Mouse (Mus musculus): ENCODE data around the gene Trf. TPM values are rescaled to one million over a fixed set of nuclear protein-coding genes. Genes with fewer than 3 reads are reported as not detected.

Gene Trf
- polyA plus RNA-seq, 1 experiment from 2014 or later: 23.5 TPM

DNA sequence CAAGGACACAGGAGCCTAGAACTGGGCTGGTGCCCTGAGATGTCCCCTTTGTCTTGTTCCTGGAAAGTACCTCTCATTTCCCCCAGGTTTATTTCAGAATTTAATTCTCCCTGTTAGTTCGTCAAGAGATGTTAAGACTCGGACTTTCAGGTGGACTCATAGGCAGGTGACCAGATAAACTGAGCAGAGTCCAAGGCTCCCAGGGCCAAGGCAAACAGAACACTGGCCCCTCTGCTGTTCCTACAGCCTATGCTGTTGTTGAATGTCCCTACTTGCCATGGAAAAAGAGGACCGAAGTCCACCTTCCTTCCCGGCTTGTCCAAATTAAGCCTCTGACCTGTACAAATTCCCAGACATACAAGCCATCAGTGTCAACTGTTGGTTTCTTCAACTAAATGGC lies 13.4 kb upstream of the Trf start:
- Histone ChIP-seq H3K4me1 (ENCODE audit: control insufficient read depth, insufficient read depth, low read length) (no peaks in the 10 kb centered on the region), H3K9ac (ENCODE audit: low read depth, low read length) (no peak overlapping the region), H3K36me3 (ENCODE audit: control insufficient read depth, insufficient read depth, low read length) (no peaks in the 10 kb centered on the region), H3K9me3 (replicated peaks; ENCODE audit: control insufficient read depth, low read length, poor library complexity, severe bottlenecking) (no peaks in the 10 kb centered on the region), H3K4me3 (ENCODE audit: low read depth, low read length) (no peak overlapping the region), H3K4me2 (ENCODE audit: low read length) (no peak overlapping the region), H3K27ac (ENCODE audit: low read length) (no peak overlapping the region), H3K27me3 (ENCODE audit: control insufficient read depth, insufficient read depth, low read depth, low read length) (no peaks in the 10 kb centered on the region)
- ATAC-seq: no peak
- WGBS: 92% methylated on average over 4 of the region's 4 CpGs

DNA sequence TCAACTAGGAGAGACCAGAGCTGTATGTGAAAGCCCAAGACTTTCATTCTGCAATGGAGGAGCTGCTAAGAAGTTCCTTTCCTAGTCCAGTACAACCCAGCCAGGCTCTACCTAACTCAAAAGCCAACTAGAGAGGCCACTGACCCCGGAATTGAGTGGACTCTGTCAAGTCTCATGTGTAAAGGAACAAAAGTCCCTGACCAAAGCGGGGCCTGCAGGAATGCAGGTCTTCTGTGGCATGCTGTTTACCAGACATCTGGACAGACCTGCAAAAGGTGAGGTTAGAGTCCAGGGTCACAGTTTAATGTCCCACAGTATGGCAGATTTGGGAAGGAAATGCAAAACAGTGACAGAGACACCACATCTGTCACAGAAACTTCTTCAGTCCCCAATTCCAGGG lies 11.0 kb upstream of the Trf start:
- Histone ChIP-seq H3K4me1 (ENCODE audit: control insufficient read depth, insufficient read depth, low read length) (no peaks in the 10 kb centered on the region), H3K36me3 (ENCODE audit: control insufficient read depth, insufficient read depth, low read length) (no peaks in the 10 kb centered on the region), H3K9me3 (replicated peaks; ENCODE audit: control insufficient read depth, low read length, poor library complexity, severe bottlenecking) (no peaks in the 10 kb centered on the region), H3K9ac (ENCODE audit: low read depth, low read length) (no peak overlapping the region), H3K4me2 (ENCODE audit: low read length) (no peak overlapping the region), H3K27ac (ENCODE audit: low read length) (no peak overlapping the region), H3K27me3 (ENCODE audit: control insufficient read depth, insufficient read depth, low read depth, low read length) (no peaks in the 10 kb centered on the region), H3K4me3 (ENCODE audit: low read depth, low read length) (no peak overlapping the region)
- no peak for ATAC-seq
- WGBS: 87% methylated on average over 2 of the region's 2 CpGs

DNA sequence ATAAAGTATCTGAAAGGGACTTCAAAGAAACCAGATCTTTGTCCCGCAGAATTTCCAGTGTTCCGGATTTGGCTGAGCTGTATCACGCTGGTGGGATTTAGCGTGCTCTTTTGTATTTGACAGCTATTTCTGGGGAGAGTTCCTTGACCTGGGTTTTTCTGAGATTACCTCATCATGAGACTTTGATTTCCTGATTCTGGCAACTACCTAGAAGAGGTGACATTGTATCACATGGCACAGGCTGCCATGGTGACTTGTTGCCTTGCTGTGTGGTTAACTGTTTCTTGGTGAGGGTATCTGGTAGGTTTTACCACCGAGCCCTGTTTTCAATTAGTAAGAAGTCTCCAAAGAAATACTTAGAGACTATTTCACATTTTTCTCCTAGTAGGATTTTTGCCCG lies 9.2 kb upstream of the Trf start:
- WGBS: 88% methylated on average over 6 of the region's 6 CpGs
- no peaks in the 10 kb centered on the region; the same call in 1 of the 2 replicates for H3K4me1 ChIP-seq (ENCODE audit: control insufficient read depth, insufficient read depth, low read length)
- no peak for ATAC-seq
- H3K9me3 ChIP-seq (replicated peaks; ENCODE audit: control insufficient read depth, low read length, poor library complexity, severe bottlenecking): no peaks in the 10 kb centered on the region
- H3K4me2 ChIP-seq (ENCODE audit: low read length): no peak overlapping the region
- H3K36me3 ChIP-seq (ENCODE audit: control insufficient read depth, insufficient read depth, low read length): no peaks in the 10 kb centered on the region
- no peak overlapping the region for H3K4me3 ChIP-seq (ENCODE audit: low read depth, low read length)
- H3K27ac ChIP-seq (ENCODE audit: low read length): no peak overlapping the region
- no peaks in the 10 kb centered on the region for H3K27me3 ChIP-seq (ENCODE audit: control insufficient read depth, insufficient read depth, low read depth, low read length)
- no peak overlapping the region for H3K9ac ChIP-seq (ENCODE audit: low read depth, low read length)

DNA sequence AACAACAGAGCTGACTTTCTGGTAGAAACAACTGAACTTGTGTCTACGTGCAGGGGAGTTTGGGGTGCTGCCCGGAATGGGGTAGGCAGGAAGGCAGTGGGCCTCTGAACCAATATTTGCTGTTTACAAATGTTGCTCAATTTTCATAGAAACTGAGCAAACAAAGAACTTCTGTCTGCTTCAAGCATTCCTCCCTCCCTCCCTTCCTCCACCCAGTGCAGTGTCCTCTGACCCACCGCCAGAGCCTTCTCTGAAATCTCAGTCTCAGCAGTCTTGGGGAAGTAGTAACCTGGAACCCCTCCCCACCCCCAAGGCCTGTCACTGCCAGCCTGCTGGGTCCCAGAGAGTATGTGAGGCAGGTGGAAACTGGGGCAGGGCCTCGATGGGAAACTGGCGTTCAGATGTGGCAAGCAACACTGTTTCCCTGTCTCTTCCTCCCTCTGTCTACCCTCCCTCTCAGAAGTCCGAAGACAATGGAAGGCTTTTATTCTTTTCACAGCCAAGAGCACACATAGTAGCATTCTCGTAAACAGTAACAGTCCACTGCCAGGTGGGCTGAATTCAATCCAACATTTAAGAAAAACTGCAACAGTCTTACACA lies 4.4 kb upstream of the Trf start:
- H3K27ac ChIP-seq (ENCODE audit: low read length): no peak overlapping the region
- H3K36me3 ChIP-seq (ENCODE audit: control insufficient read depth, insufficient read depth, low read length): no peaks in the 10 kb centered on the region
- 57% methylated on average over 7 of the region's 7 CpGs for WGBS
- H3K9me3 ChIP-seq (replicated peaks; ENCODE audit: control insufficient read depth, low read length, poor library complexity, severe bottlenecking): no peaks in the 10 kb centered on the region
- peaks cover 3% of the 10 kb centered on the region; the same call in 1 of the 2 replicates for H3K4me1 ChIP-seq (ENCODE audit: control insufficient read depth, insufficient read depth, low read length)
- no peak overlapping the region for H3K9ac ChIP-seq (ENCODE audit: low read depth, low read length)
- no peaks in the 10 kb centered on the region for H3K27me3 ChIP-seq (ENCODE audit: control insufficient read depth, insufficient read depth, low read depth, low read length)
- H3K4me3 ChIP-seq (ENCODE audit: low read depth, low read length): no peak overlapping the region
- no peak overlapping the region for H3K4me2 ChIP-seq (ENCODE audit: low read length)
- no peak for ATAC-seq

DNA sequence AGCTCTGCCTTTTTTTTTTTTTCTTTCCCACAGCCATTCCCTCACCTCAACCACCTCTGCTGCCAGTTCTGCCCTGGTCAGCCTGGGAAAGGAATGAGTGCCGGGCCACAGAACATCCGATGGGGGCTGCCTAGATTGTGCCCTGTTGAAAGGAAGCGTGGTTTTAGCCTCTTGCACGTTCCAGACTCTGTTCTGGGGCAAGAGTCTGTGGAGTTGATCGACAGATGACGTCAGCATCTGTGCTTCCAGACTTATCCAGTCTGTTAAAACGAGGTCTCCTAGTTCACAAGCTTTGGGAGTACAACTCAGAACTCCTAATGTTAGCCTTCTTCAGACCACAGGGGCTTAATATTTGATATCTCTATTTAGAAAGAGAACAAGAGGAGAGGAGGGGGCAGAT lies 3.8 kb upstream of the Trf start:
- no peaks in the 10 kb centered on the region for H3K36me3 ChIP-seq (ENCODE audit: control insufficient read depth, insufficient read depth, low read length)
- H3K9ac ChIP-seq (ENCODE audit: low read depth, low read length): no peak overlapping the region
- peaks cover 3% of the 10 kb centered on the region; the same call in 1 of the 2 replicates for H3K4me1 ChIP-seq (ENCODE audit: control insufficient read depth, insufficient read depth, low read length)
- no peak overlapping the region for H3K4me3 ChIP-seq (ENCODE audit: low read depth, low read length)
- H3K27me3 ChIP-seq (ENCODE audit: control insufficient read depth, insufficient read depth, low read depth, low read length): no peaks in the 10 kb centered on the region
- no peak for ATAC-seq
- no peak overlapping the region for H3K4me2 ChIP-seq (ENCODE audit: low read length)
- H3K9me3 ChIP-seq (replicated peaks; ENCODE audit: control insufficient read depth, low read length, poor library complexity, severe bottlenecking): no peaks in the 10 kb centered on the region
- H3K27ac ChIP-seq (ENCODE audit: low read length): no peak overlapping the region
- 76% methylated on average over 7 of the region's 7 CpGs for WGBS

DNA sequence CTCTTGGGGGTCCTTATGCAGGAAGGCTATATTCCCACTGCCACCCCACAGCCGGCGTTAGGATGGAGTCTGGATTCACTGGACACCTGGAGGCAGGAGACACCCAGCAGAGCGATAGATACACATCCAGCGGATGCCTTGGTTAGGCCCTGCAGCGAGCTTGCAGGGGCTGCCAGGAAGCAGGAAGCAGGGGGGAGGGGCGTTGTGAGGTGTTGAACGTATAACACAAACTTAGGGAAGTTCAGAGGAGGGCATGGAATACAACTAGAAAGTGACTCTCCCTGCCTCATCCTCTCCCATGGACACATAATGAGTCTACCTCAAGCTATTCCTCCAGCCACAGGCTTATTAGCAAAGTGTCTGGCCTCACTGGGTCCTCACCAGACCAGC lies 2.8 kb upstream of the Trf start:
- Histone ChIP-seq H3K27ac (ENCODE audit: low read length) (no peak overlapping the region), H3K4me3 (ENCODE audit: low read depth, low read length) (no peak overlapping the region), H3K4me1 (ENCODE audit: control insufficient read depth, insufficient read depth, low read length) (peaks cover 3% of the 10 kb centered on the region; the same call in 1 of the 2 replicates), H3K9me3 (replicated peaks; ENCODE audit: control insufficient read depth, low read length, poor library complexity, severe bottlenecking) (no peaks in the 10 kb centered on the region), H3K27me3 (ENCODE audit: control insufficient read depth, insufficient read depth, low read depth, low read length) (no peaks in the 10 kb centered on the region), H3K36me3 (ENCODE audit: control insufficient read depth, insufficient read depth, low read length) (no peaks in the 10 kb centered on the region), H3K9ac (ENCODE audit: low read depth, low read length) (no peak overlapping the region), H3K4me2 (ENCODE audit: low read length) (no peak overlapping the region)
- no peak for ATAC-seq
- 74% methylated on average over 7 of the region's 7 CpGs for WGBS

DNA sequence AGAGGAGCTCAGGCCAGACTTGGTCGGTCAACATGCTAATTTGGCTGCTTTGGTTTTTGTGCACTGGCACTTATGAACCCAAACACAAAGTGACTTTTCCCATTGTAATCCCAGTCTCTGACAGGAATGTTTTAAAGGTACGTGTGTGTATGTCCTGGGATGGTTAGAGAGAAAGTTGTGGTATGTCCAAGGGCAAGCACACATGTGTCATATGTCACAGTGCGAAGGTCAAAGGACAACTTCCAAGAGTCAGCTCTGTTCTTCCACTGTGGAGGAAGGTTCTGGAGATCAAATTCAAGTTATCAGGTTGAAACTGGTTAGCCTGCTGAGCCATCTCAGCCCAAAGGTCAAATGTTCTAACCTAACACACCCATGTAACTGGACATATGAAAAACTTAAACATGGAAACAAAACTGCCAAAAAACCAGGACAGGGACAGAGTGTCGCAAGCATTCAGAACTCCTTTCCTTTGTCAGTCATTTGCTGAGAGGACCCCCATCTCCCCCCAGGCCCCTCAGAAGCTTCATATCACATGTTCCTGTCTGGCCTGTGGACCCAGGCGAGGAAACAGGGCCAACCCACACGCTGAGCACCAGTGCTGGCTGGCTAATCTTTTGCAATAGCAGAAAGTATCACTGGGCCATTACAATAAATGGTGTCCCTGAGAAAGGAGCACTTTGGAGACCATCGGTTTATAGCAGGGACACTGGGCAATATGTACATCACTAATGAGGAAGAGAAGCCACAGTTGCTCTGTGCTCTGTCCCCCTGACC lies 2.2 kb upstream of the Trf start:
- H3K36me3 ChIP-seq (ENCODE audit: control insufficient read depth, insufficient read depth, low read length): no peaks in the 10 kb centered on the region
- no peaks in the 10 kb centered on the region for H3K9me3 ChIP-seq (replicated peaks; ENCODE audit: control insufficient read depth, low read length, poor library complexity, severe bottlenecking)
- no peak overlapping the region for H3K4me2 ChIP-seq (ENCODE audit: low read length)
- H3K4me1 ChIP-seq (ENCODE audit: control insufficient read depth, insufficient read depth, low read length): peaks cover 3% of the 10 kb centered on the region; the same call in 1 of the 2 replicates
- H3K9ac ChIP-seq (ENCODE audit: low read depth, low read length): no peak overlapping the region
- ATAC-seq: no peak
- no peaks in the 10 kb centered on the region for H3K27me3 ChIP-seq (ENCODE audit: control insufficient read depth, insufficient read depth, low read depth, low read length)
- H3K4me3 ChIP-seq (ENCODE audit: low read depth, low read length): no peak overlapping the region
- H3K27ac ChIP-seq (ENCODE audit: low read length): no peak overlapping the region
- WGBS: 86% methylated on average over 7 of the region's 7 CpGs

DNA sequence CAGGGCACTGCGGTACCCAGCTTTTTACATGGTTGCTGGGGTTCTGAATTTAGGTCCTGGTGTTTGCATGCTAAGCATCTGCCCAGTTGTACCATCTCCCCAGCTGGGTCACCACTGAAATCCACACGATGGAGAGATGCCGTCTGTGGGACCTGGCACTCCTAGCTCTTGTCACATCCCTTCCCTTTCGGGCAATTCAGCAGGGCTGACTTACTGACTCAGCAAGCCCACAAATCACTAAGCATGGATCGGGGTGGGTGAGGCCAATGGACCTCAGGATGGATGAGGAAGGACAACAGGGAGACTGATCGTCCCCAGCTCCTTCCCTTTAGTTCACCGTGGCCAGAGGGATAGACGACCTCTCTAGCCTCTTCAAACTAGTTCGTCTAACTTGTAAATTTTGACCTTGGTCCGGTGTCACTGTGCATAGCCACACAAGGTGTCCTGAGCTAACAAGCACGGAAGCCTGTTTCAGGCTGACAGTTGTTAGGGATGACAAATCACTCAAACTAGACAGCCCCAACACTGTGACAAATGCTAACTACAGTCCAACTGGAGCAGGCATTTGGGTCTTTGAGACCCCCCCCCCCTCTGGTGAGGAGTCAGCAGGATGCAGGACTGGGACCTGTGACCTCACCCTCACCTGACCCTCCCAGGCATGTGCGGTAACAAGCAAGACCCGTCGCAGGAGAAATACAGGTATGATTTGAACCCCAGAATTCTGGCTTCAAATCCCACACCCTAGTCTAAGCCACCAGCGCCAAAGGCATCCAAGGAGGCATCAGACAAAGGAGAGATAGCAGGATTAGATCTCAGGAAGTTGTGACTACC lies 992 bp downstream of the Trf start:
- ATAC-seq: no peak
- peaks cover 3% of the 10 kb centered on the region; the same call in 1 of the 2 replicates for H3K4me1 ChIP-seq (ENCODE audit: control insufficient read depth, insufficient read depth, low read length)
- no peak overlapping the region for H3K9ac ChIP-seq (ENCODE audit: low read depth, low read length)
- H3K9me3 ChIP-seq (replicated peaks; ENCODE audit: control insufficient read depth, low read length, poor library complexity, severe bottlenecking): no peaks in the 10 kb centered on the region
- no peak overlapping the region for H3K4me3 ChIP-seq (ENCODE audit: low read depth, low read length)
- no peaks in the 10 kb centered on the region for H3K36me3 ChIP-seq (ENCODE audit: control insufficient read depth, insufficient read depth, low read length)
- WGBS: 87% methylated on average over 15 of the region's 15 CpGs
- no peak overlapping the region for H3K4me2 ChIP-seq (ENCODE audit: low read length)
- no peak overlapping the region for H3K27ac ChIP-seq (ENCODE audit: low read length)
- no peaks in the 10 kb centered on the region for H3K27me3 ChIP-seq (ENCODE audit: control insufficient read depth, insufficient read depth, low read depth, low read length)

Measured in midbrain, embryonic 16.5 days (tissue).